Mouse (Mus musculus) T-cell, adult 2 months (primary cell): ENCODE results near the gene Ap1g2.
A peak's percentile ranks its signal among the peaks of the same experiment; 100 is the strongest.

Experiments used
- DNase-seq: peaks from one replicate; pipeline ENCODE4 v3.0.0; 2022; ENCODE audit warnings: low spot score

Ap1g2 gene

GRCm38 (mm10) chr14:55113351-55113974, 7.1 kb upstream of the Ap1g2 start:
- DNase-seq, result no peak

GRCm38 (mm10) chr14:55111720-55112119, 5.3 kb upstream of the Ap1g2 start:
- DNase-seq, result no peak

GRCm38 (mm10) chr14:55110076-55110475, 3.7 kb upstream of the Ap1g2 start:
- DNase-seq, result no peak

GRCm38 (mm10) chr14:55109048-55109873, 2.9 kb upstream of the Ap1g2 start:
- no peak for DNase-seq

GRCm38 (mm10) chr14:55108202-55108870, 1.9 kb upstream of the Ap1g2 start:
- no peak for DNase-seq

- DNase-seq, result no peak
Measured at GRCm38 (mm10) chr14:55106990-55107389, 597 bp upstream of the Ap1g2 start.

GRCm38 (mm10) chr14:55105386-55105785, 1.0 kb downstream of the Ap1g2 start:
- DNase-seq, result no peak

- no peak for DNase-seq
Measured at GRCm38 (mm10) chr14:55104365-55104764, 2.0 kb downstream of the Ap1g2 start.

GRCm38 (mm10) chr14:55102253-55102785, 4.1 kb downstream of the Ap1g2 start:
- DNase-seq, result no peak

- DNase-seq, result peak; percentile 56
Measured at GRCm38 (mm10) chr14:55101592-55101991, 4.8 kb downstream of the Ap1g2 start.

- peak; percentile 78 for DNase-seq
Measured at GRCm38 (mm10) chr14:55098067-55098466, 8.3 kb downstream of the Ap1g2 start.

GRCm38 (mm10) chr14:55097646-55098045, 8.7 kb downstream of the Ap1g2 start:
- DNase-seq, result no peak

- DNase-seq, result no peak
Measured at GRCm38 (mm10) chr14:55096573-55097087, 9.8 kb downstream of the Ap1g2 start.

- no peak for DNase-seq
Measured at GRCm38 (mm10) chr14:55095671-55096070, 10.7 kb downstream of the Ap1g2 start.

GRCm38 (mm10) chr14:55095263-55095662, 11.1 kb downstream of the Ap1g2 start:
- no peak for DNase-seq

- peak; percentile 45 for DNase-seq
Measured at GRCm38 (mm10) chr14:55094704-55095231, 11.6 kb downstream of the Ap1g2 start, which contains the start of gene Thtpa. Thtpa (plus strand) TSS chr14:55094784.

- peak; percentile 23 for DNase-seq
Measured at GRCm38 (mm10) chr14:55093927-55094326, 12.5 kb downstream of the Ap1g2 start.

- peak; percentile 88 for DNase-seq
Measured at GRCm38 (mm10) chr14:55092011-55092577, 14.3 kb downstream of the Ap1g2 start, which contains the start of gene Zfhx2. Zfhx2 (minus strand) TSS chr14:55092324.

GRCm38 (mm10) chr14:55091209-55091865, 15.1 kb downstream of the Ap1g2 start:
- DNase-seq, result no peak

GRCm38 (mm10) chr14:55089199-55089947, 17.0 kb downstream of the Ap1g2 start:
- no peak for DNase-seq
